Mouse (Mus musculus) bone marrow, adult 2 months (tissue): Measurements from ENCODE around the gene Far1.

Experiments used
- CTCF ChIP-seq: fragments of 200-500 bp; IDR thresholded peaks from 2 replicates; pipeline ENCODE4 v1.5.1; 2011; ENCODE audit warnings: low read length, control low read depth; ENCODE audit not compliant: control insufficient read depth, insufficient read depth
- POLR2A ChIP-seq: fragments of 200-500 bp; IDR thresholded peaks from 2 replicates; pipeline ENCODE4 v1.6.1; 2011; ENCODE audit warnings: low read depth, mild to moderate bottlenecking, control low read depth, low read length, borderline replicate concordance; ENCODE audit not compliant: control insufficient read depth

- TF ChIP-seq POLR2A (no peak), CTCF (no peak)
Observed at GRCm38 (mm10) chr7:113601803-113602202, 88.2 kb downstream of the Far1 start.
